Mouse (Mus musculus) intestine, embryonic 14.5 days (tissue): Measurements from ENCODE around the gene Slc8b1. TPM values are rescaled to one million over a fixed set of nuclear protein-coding genes. Genes with fewer than 3 reads are reported as not detected.

ENCODE experiments used
- ATAC-seq: fragments of 200-750 bp; cut with Nextera tagmentation; replicated peaks from 2 replicates; pipeline ENCODE4 v1.8.0; 2017; ENCODE audit warnings: low read depth, moderate number of reproducible peaks, moderate TSS enrichment, moderate library complexity; ENCODE audit not compliant: low FRiP score, low TSS enrichment
- DNase-seq: peaks from one replicate; pipeline ENCODE4 v3.0.0-alpha.2; 2018; ENCODE audit warnings: low spot score
- H3K27ac ChIP-seq: fragments of 300-500 bp; sonication (generic); 2 replicates; pipeline ENCODE4 v1.5.1; 2014; ENCODE audit warnings: low read depth, mild to moderate bottlenecking, control low read depth
- H3K27me3 ChIP-seq: fragments of 300-500 bp; sonication (generic); replicated peaks from 2 replicates; pipeline ENCODE4 v1.6.1; 2014; ENCODE audit warnings: low read length, control low read depth; ENCODE audit not compliant: control insufficient read depth, insufficient read depth
- H3K36me3 ChIP-seq: fragments of 300-500 bp; sonication (generic); 2 replicates; pipeline ENCODE4 v1.6.1; 2014; ENCODE audit warnings: low read length, control low read depth; ENCODE audit not compliant: control insufficient read depth, insufficient read depth
- H3K4me1 ChIP-seq: fragments of 300-500 bp; sonication (generic); replicated peaks from 2 replicates; pipeline ENCODE4 v1.6.1; 2014; ENCODE audit warnings: low read length, control low read depth, mixed read lengths; ENCODE audit not compliant: control insufficient read depth, insufficient read depth
- H3K4me2 ChIP-seq: fragments of 300-500 bp; sonication (generic); 2 replicates; pipeline ENCODE4 v1.6.1; 2014; ENCODE audit warnings: low read length
- H3K4me3 ChIP-seq: fragments of 300-500 bp; sonication (generic); 2 replicates; pipeline ENCODE4 v1.5.1; 2014; ENCODE audit warnings: low read depth, low read length, control low read depth, mixed read lengths
- H3K9ac ChIP-seq: fragments of 300-500 bp; sonication (generic); 2 replicates; pipeline ENCODE4 v1.6.1; 2014; ENCODE audit warnings: mild to moderate bottlenecking, low read length
- H3K9me3 ChIP-seq: fragments of 300-500 bp; sonication (generic); 2 replicates; pipeline ENCODE4 v1.6.1; 2016; ENCODE audit warnings: low read length, control low read depth; ENCODE audit not compliant: control insufficient read depth
- WGBS: fragments of 180-500 bp; shearing (Covaris S2); extraction: QIAGEN DNeasy Blood & Tissue Kit; methylation state at CpG from one replicate; pipeline ENCODE4 v1.1.7; 2014; 5-methylcytosine and 5-hydroxymethylcytosine counted together
- polyA plus RNA-seq: library from polyadenylated mRNA; unstranded; fragments of >200 nt; fragmentation: Nextera tagmentation; extraction: Ambion mirVana; gene quantifications from 2 replicates; pipeline ENCODE4 v1.2.1, GENCODE M21; 2014

Gene Slc8b1
- 3.3 and 3.8 TPM in 2 replicates for polyA plus RNA-seq

- peak within 1 kb of the TSS; percentile 62 for H3K4me2 ChIP-seq
- H3K4me1 ChIP-seq, result peaks cover 26% of the 10 kb centered on the region
- ATAC-seq (peak; percentile 87), DNase-seq (peak; percentile 99)
- no peaks in the 10 kb centered on the region for H3K9me3 ChIP-seq
- peak within 1 kb of the TSS; percentile 57 for H3K4me3 ChIP-seq
- WGBS, result under 1% methylated on average over 36 of the region's 36 CpGs
- H3K9ac ChIP-seq, result peak within 1 kb of the TSS; percentile 42
- H3K36me3 ChIP-seq, result no peaks in the 10 kb centered on the region
- no peaks in the 10 kb centered on the region for H3K27me3 ChIP-seq
- H3K27ac ChIP-seq, result no peak within 1 kb of the TSS
Measured at GRCm38 (mm10) chr5:120510982-120511642, at the start of gene Slc8b1. TSS of gene Slc8b1 (plus strand) at chr5:120511168.

- Histone ChIP-seq H3K4me1 (no peaks in the 10 kb centered on the region), H3K9ac (no peak overlapping the region), H3K9me3 (no peaks in the 10 kb centered on the region), H3K27me3 (no peaks in the 10 kb centered on the region), H3K36me3 (no peaks in the 10 kb centered on the region), H3K4me2 (no peak overlapping the region), H3K4me3 (no peak overlapping the region), H3K27ac (no peak overlapping the region)
- WGBS, result 73% methylated on average over 15 of the region's 15 CpGs
- no peak for DNase-seq
- ATAC-seq, result no peak
Measured at GRCm38 (mm10) chr5:120461902-120462301, 49.1 kb upstream of the Slc8b1 start.

- no peak for DNase-seq
- Histone ChIP-seq H3K9ac (no peak overlapping the region), H3K4me2 (no peak overlapping the region), H3K27ac (no peak overlapping the region), H3K36me3 (no peaks in the 10 kb centered on the region), H3K4me3 (no peak overlapping the region), H3K9me3 (no peaks in the 10 kb centered on the region), H3K27me3 (no peaks in the 10 kb centered on the region), H3K4me1 (no peaks in the 10 kb centered on the region)
- WGBS, result 80% methylated on average over 4 of the region's 4 CpGs
- no peak for ATAC-seq
Measured at GRCm38 (mm10) chr5:120464321-120464720, 46.6 kb upstream of the Slc8b1 start.

- Histone ChIP-seq H3K9me3 (no peaks in the 10 kb centered on the region), H3K36me3 (no peaks in the 10 kb centered on the region), H3K4me3 (no peak overlapping the region), H3K27me3 (no peaks in the 10 kb centered on the region), H3K9ac (no peak overlapping the region), H3K27ac (no peak overlapping the region), H3K4me2 (no peak overlapping the region), H3K4me1 (no peaks in the 10 kb centered on the region)
- no peak for ATAC-seq
- 42% methylated on average over 5 of the region's 5 CpGs for WGBS
- no peak for DNase-seq
Measured at GRCm38 (mm10) chr5:120465062-120465461, 45.9 kb upstream of the Slc8b1 start.

- H3K4me2 ChIP-seq, result no peak overlapping the region
- H3K27me3 ChIP-seq, result no peaks in the 10 kb centered on the region
- WGBS, result 84% methylated on average over 6 of the region's 6 CpGs
- H3K27ac ChIP-seq, result no peak overlapping the region
- no peak; the same call in 1 of the 2 replicates for ATAC-seq
- DNase-seq, result no peak
- H3K9me3 ChIP-seq, result no peaks in the 10 kb centered on the region
- no peak overlapping the region for H3K4me3 ChIP-seq
- H3K9ac ChIP-seq, result no peak overlapping the region
- H3K4me1 ChIP-seq, result no peaks in the 10 kb centered on the region
- H3K36me3 ChIP-seq, result no peaks in the 10 kb centered on the region
Measured at GRCm38 (mm10) chr5:120465860-120466259, 45.1 kb upstream of the Slc8b1 start.

GRCm38 (mm10) chr5:120467026-120467425 is 43.9 kb upstream of the Slc8b1 start:
- no peak overlapping the region for H3K9ac ChIP-seq
- peak; percentile 58 for DNase-seq
- WGBS, result 7% methylated on average over 4 of the region's 4 CpGs
- no peak for ATAC-seq
- H3K27me3 ChIP-seq, result no peaks in the 10 kb centered on the region
- H3K4me2 ChIP-seq, result peak overlapping the region; percentile 36
- no peaks in the 10 kb centered on the region for H3K4me1 ChIP-seq
- no peak overlapping the region for H3K27ac ChIP-seq
- H3K36me3 ChIP-seq, result no peaks in the 10 kb centered on the region
- no peaks in the 10 kb centered on the region for H3K9me3 ChIP-seq
- H3K4me3 ChIP-seq, result 0 out of 2 replicates have a peak overlapping the region, but pooled peaks have one; percentile 10

GRCm38 (mm10) chr5:120468336-120468735 is 42.6 kb upstream of the Slc8b1 start:
- H3K27me3 ChIP-seq, result no peaks in the 10 kb centered on the region
- 66% methylated on average over 5 of the region's 5 CpGs for WGBS
- no peak overlapping the region for H3K4me3 ChIP-seq
- H3K27ac ChIP-seq, result no peak overlapping the region
- no peaks in the 10 kb centered on the region for H3K9me3 ChIP-seq
- H3K9ac ChIP-seq, result no peak overlapping the region
- no peak overlapping the region for H3K4me2 ChIP-seq
- H3K36me3 ChIP-seq, result no peaks in the 10 kb centered on the region
- ATAC-seq, result no peak
- no peaks in the 10 kb centered on the region for H3K4me1 ChIP-seq
- DNase-seq, result no peak

- Histone ChIP-seq H3K27ac (no peak overlapping the region), H3K9ac (no peak overlapping the region), H3K4me3 (no peak overlapping the region), H3K27me3 (no peaks in the 10 kb centered on the region), H3K4me2 (no peak overlapping the region), H3K9me3 (no peaks in the 10 kb centered on the region), H3K36me3 (no peaks in the 10 kb centered on the region), H3K4me1 (no peaks in the 10 kb centered on the region)
- ATAC-seq (no peak), DNase-seq (no peak)
- WGBS, result 68% methylated on average over 6 of the region's 6 CpGs
Measured at GRCm38 (mm10) chr5:120468830-120469229, 42.1 kb upstream of the Slc8b1 start.

GRCm38 (mm10) chr5:120471538-120471937 is 39.4 kb upstream of the Slc8b1 start:
- Histone ChIP-seq H3K4me1 (no peaks in the 10 kb centered on the region), H3K9ac (no peak overlapping the region), H3K27ac (no peak overlapping the region), H3K4me3 (no peak overlapping the region), H3K36me3 (no peaks in the 10 kb centered on the region), H3K4me2 (no peak overlapping the region), H3K9me3 (no peaks in the 10 kb centered on the region), H3K27me3 (no peaks in the 10 kb centered on the region)
- WGBS, result 40% methylated on average over 4 of the region's 4 CpGs
- peak; percentile 28 for ATAC-seq
- DNase-seq, result no peak
